In genomic region chr1:132909951-132910350, GRCm38 (mm10) we compare ENCODE assay signal across 21 mouse cellular contexts. TPM values are rescaled to one million over a fixed set of nuclear protein-coding genes. Genes with fewer than 3 reads are reported as not detected.
DNase-seq lines count a peak whose midpoint lies in the region; ATAC-seq lines count a peak whose summit lies in the region.
"Had no signal": no experiment of that assay in that cellular context is flagged by ENCODE, and none has a peak within 500 bp of the region (broad histone marks: within the 10 kb centered on the region; RNA-seq: fewer than 3 reads in every experiment).

No protein-coding gene starts in this region.

- no peaks in the 10 kb centered on the region for H3K27me3 ChIP-seq in embryonic facial prominence, embryonic 14.5 days (replicated peaks; ENCODE audit: control insufficient read depth, insufficient read depth, low read length)
- H3K27me3 ChIP-seq in embryonic facial prominence, embryonic 10.5 days (replicated peaks; ENCODE audit: low read depth, poor library complexity, severe bottlenecking) = peaks cover 53% of the 10 kb centered on the region
- H3K27me3 ChIP-seq in hindbrain, embryonic 14.5 days (ENCODE audit: control insufficient read depth, insufficient read depth, low read length) = no peaks in the 10 kb centered on the region
- no peaks in the 10 kb centered on the region for H3K27me3 ChIP-seq in hindbrain, embryonic 10.5 days (ENCODE audit: insufficient read depth, poor library complexity, severe bottlenecking)
- H3K27me3 ChIP-seq: embryonic facial prominence, embryonic 12.5 days; forebrain, embryonic 12.5 days had no signal

- no peaks in the 10 kb centered on the region for H3K36me3 ChIP-seq in embryonic facial prominence, embryonic 14.5 days (ENCODE audit: control insufficient read depth, insufficient read depth, low read length)
- no peaks in the 10 kb centered on the region for H3K36me3 ChIP-seq in embryonic facial prominence, embryonic 10.5 days (replicated peaks)
- H3K36me3 ChIP-seq in hindbrain, embryonic 14.5 days (replicated peaks; ENCODE audit: control insufficient read depth, insufficient read depth) = no peaks in the 10 kb centered on the region
- H3K36me3 ChIP-seq in hindbrain, embryonic 10.5 days = no peaks in the 10 kb centered on the region
- H3K36me3 ChIP-seq: embryonic facial prominence, embryonic 12.5 days had no signal

- WGBS in embryonic facial prominence, embryonic 14.5 days = 80% methylated on average over 1 of the region's 1 CpGs
- WGBS in embryonic facial prominence, embryonic 10.5 days = 75% methylated on average over 1 of the region's 1 CpGs
- 97% methylated on average over 1 of the region's 1 CpGs for WGBS in hindbrain, embryonic 14.5 days
- WGBS in hindbrain, embryonic 10.5 days = 78% methylated on average over 1 of the region's 1 CpGs

- no peaks in the 10 kb centered on the region for H3K9me3 ChIP-seq in embryonic facial prominence, embryonic 14.5 days (ENCODE audit: control insufficient read depth, low read length)
- H3K9me3 ChIP-seq in embryonic facial prominence, embryonic 10.5 days = no peaks in the 10 kb centered on the region
- H3K9me3 ChIP-seq in hindbrain, embryonic 14.5 days (ENCODE audit: control insufficient read depth, low read length) = no peaks in the 10 kb centered on the region
- no peaks in the 10 kb centered on the region for H3K9me3 ChIP-seq in hindbrain, embryonic 10.5 days
- H3K9me3 ChIP-seq: embryonic facial prominence, embryonic 12.5 days; forebrain, embryonic 12.5 days had no signal

- 0 out of 2 replicates have a peak, but pooled peaks have one; percentile 9 for ATAC-seq in embryonic facial prominence, embryonic 14.5 days (ENCODE audit: low read depth)
- ATAC-seq in hindbrain, embryonic 14.5 days (ENCODE audit: low FRiP score) = 0 out of 2 replicates have a peak, but pooled peaks have one; percentile 2
- ATAC-seq: CD4-positive, CD25-positive, alpha-beta regulatory T cell, adult 4 months; intestine, embryonic 16.5 days had no signal

- H3K4me3 ChIP-seq in embryonic facial prominence, embryonic 14.5 days (ENCODE audit: low read depth, low read length) = no peak overlapping the region
- H3K4me3 ChIP-seq in embryonic facial prominence, embryonic 10.5 days = no peak overlapping the region
- H3K4me3 ChIP-seq in hindbrain, embryonic 14.5 days (replicated peaks; ENCODE audit: low read length) = no peak overlapping the region
- H3K4me3 ChIP-seq in hindbrain, embryonic 10.5 days = no peak overlapping the region
- H3K4me3 ChIP-seq: embryonic facial prominence, embryonic 12.5 days; forebrain, embryonic 12.5 days; gastrocnemius, adult 2 months had no signal

- no peak overlapping the region for H3K27ac ChIP-seq in embryonic facial prominence, embryonic 14.5 days (replicated peaks; ENCODE audit: low read depth, low read length)
- H3K27ac ChIP-seq in embryonic facial prominence, embryonic 10.5 days (replicated peaks) = no peak overlapping the region
- peak overlapping the region; percentile 43; the same call in 1 of the 2 replicates for H3K27ac ChIP-seq in hindbrain, embryonic 14.5 days
- no peak overlapping the region for H3K27ac ChIP-seq in hindbrain, embryonic 10.5 days
- H3K27ac ChIP-seq: embryonic facial prominence, embryonic 12.5 days; forebrain, embryonic 12.5 days; gastrocnemius, adult 2 months had no signal

- H3K4me1 ChIP-seq in embryonic facial prominence, embryonic 14.5 days (ENCODE audit: control insufficient read depth, insufficient read depth, low read length) = no peaks in the 10 kb centered on the region
- H3K4me1 ChIP-seq in embryonic facial prominence, embryonic 10.5 days = peaks cover 35% of the 10 kb centered on the region
- H3K4me1 ChIP-seq in hindbrain, embryonic 14.5 days (replicated peaks; ENCODE audit: control insufficient read depth, insufficient read depth, low read length) = peaks cover 24% of the 10 kb centered on the region
- H3K4me1 ChIP-seq in hindbrain, embryonic 10.5 days (replicated peaks) = peaks cover 15% of the 10 kb centered on the region; the same call in 1 of the 2 replicates

- DNase-seq in embryonic facial prominence, embryonic 14.5 days (ENCODE audit: low spot score) = no peak
- DNase-seq in embryonic facial prominence, embryonic 10.5 days (ENCODE audit: low spot score) = no peak
- DNase-seq in hindbrain, embryonic 14.5 days (ENCODE audit: low spot score) = no peak
- DNase-seq in hindbrain, embryonic 10.5 days (ENCODE audit: low spot score) = no peak
- DNase-seq in retina, postnatal 1 day = peak; percentile 52
- DNase-seq in retina, embryonic 14.5 days (ENCODE audit: low spot score) = no peak
- no peak for DNase-seq in layer of hippocampus, adult 9-10 months (ENCODE audit: low spot score)
- no peak for DNase-seq in cerebellum, adult 18-20 months
- DNase-seq: adrenal gland, adult 2 months; adrenal gland, postnatal 25 days; B cell, adult 2 months; cerebellum, adult 2 months; cerebellum, postnatal 10 days; gastrocnemius, adult 2 months; gastrocnemius, postnatal 25 days; heart, postnatal 10 days; heart, postnatal 4 days had no signal

- no peak overlapping the region for H3K4me2 ChIP-seq in embryonic facial prominence, embryonic 14.5 days (ENCODE audit: low read depth, low read length)
- H3K4me2 ChIP-seq in hindbrain, embryonic 14.5 days (replicated peaks) = no peak overlapping the region
- H3K4me2 ChIP-seq: embryonic facial prominence, embryonic 12.5 days; forebrain, embryonic 12.5 days had no signal

- no peak overlapping the region for H3K9ac ChIP-seq in embryonic facial prominence, embryonic 14.5 days (ENCODE audit: low read depth, low read length)
- no peak overlapping the region for H3K9ac ChIP-seq in hindbrain, embryonic 14.5 days
- H3K9ac ChIP-seq: embryonic facial prominence, embryonic 12.5 days; forebrain, embryonic 12.5 days had no signal

RNA-seq across cellular contexts. Expression of gene Lrrn2, which starts 29.9 kb away (rescaled TPM):
- polyA plus RNA-seq in embryonic facial prominence, embryonic 14.5 days (2014; fragmentation: Nextera tagmentation; extraction: Ambion mirVana) = 7.0 and 10.2 TPM in 2 replicates
- 3.4 and 3.6 TPM in 2 replicates for polyA plus RNA-seq in embryonic facial prominence, embryonic 10.5 days (2016; fragmentation: Nextera tagmentation; extraction: Ambion mirVana)
- 40.7 and 45.3 TPM in 2 replicates for polyA plus RNA-seq in hindbrain, embryonic 14.5 days (2014; fragmentation: Nextera tagmentation; extraction: Ambion mirVana)
- polyA plus RNA-seq in hindbrain, embryonic 10.5 days (2016; fragmentation: Nextera tagmentation; extraction: Ambion mirVana) = 7.3 and 10.4 TPM in 2 replicates
- polyA plus RNA-seq: CD4-positive, CD25-positive, alpha-beta regulatory T cell, adult 4 months had no signal
